Mouse (Mus musculus) liver, embryonic 11.5 days (tissue): ENCODE results near the gene Esyt3. TPM values are rescaled to one million over a fixed set of nuclear protein-coding genes. Genes with fewer than 3 reads are reported as not detected.

Experiments
- ATAC-seq: fragments of 200-750 bp; cut with Nextera tagmentation; replicated peaks from 2 replicates; pipeline ENCODE4 v1.8.0; 2017; ENCODE audit warnings: moderate number of reproducible peaks, mild to moderate bottlenecking, moderate TSS enrichment, moderate library complexity; ENCODE audit not compliant: low FRiP score
- DNase-seq: peaks from one replicate; pipeline ENCODE4 v3.0.0-alpha.2; 2017; ENCODE audit warnings: low spot score
- H3K27ac ChIP-seq: fragments of 300-500 bp; sonication (generic); 2 replicates; pipeline ENCODE4 v1.5.1; 2014; ENCODE audit warnings: mild to moderate bottlenecking, low read depth, low read length, control low read depth
- H3K27me3 ChIP-seq: fragments of 300-500 bp; sonication (generic); replicated peaks from 2 replicates; pipeline ENCODE4 v1.6.1; 2014; ENCODE audit warnings: low read length, mixed read lengths; ENCODE audit not compliant: control insufficient read depth, insufficient read depth
- H3K36me3 ChIP-seq: fragments of 300-500 bp; sonication (generic); 2 replicates; pipeline ENCODE4 v1.6.1; 2014; ENCODE audit warnings: mild to moderate bottlenecking, low read length, moderate library complexity, mixed read lengths; ENCODE audit not compliant: control insufficient read depth, insufficient read depth
- H3K4me1 ChIP-seq: fragments of 300-500 bp; sonication (generic); replicated peaks from 2 replicates; pipeline ENCODE4 v1.6.1; 2014; ENCODE audit warnings: low read length, mixed read lengths; ENCODE audit not compliant: control insufficient read depth, insufficient read depth
- H3K4me2 ChIP-seq: fragments of 300-500 bp; sonication (generic); 2 replicates; pipeline ENCODE4 v1.6.1; 2014; ENCODE audit warnings: mild to moderate bottlenecking, control low read depth, moderate library complexity
- H3K4me3 ChIP-seq: fragments of 300-500 bp; sonication (generic); 2 replicates; pipeline ENCODE4 v1.5.1; 2014; ENCODE audit warnings: low read depth, low read length, control low read depth
- H3K9ac ChIP-seq: fragments of 300-500 bp; sonication (generic); 2 replicates; pipeline ENCODE4 v1.6.1; 2014; ENCODE audit warnings: low read depth, low read length, control low read depth
- H3K9me3 ChIP-seq: fragments of 300-500 bp; sonication (generic); 2 replicates; pipeline ENCODE4 v1.6.1; 2016; ENCODE audit warnings: low read length, inconsistent platforms, mixed read lengths; ENCODE audit not compliant: control insufficient read depth
- WGBS: fragments of 180-500 bp; shearing (Covaris S2); extraction: QIAGEN DNeasy Blood & Tissue Kit; methylation state at CpG from one replicate; pipeline ENCODE4 v1.1.7; 2014; 5-methylcytosine and 5-hydroxymethylcytosine counted together
- polyA plus RNA-seq: library from polyadenylated mRNA; unstranded; fragments of >200 nt; fragmentation: Nextera tagmentation; extraction: Ambion mirVana; gene quantifications from 2 replicates; pipeline ENCODE4 v1.2.1, GENCODE M21; 2014

Esyt3 gene
- polyA plus RNA-seq, 1 experiment from 2014 or later, result 0.10 TPM

DNA sequence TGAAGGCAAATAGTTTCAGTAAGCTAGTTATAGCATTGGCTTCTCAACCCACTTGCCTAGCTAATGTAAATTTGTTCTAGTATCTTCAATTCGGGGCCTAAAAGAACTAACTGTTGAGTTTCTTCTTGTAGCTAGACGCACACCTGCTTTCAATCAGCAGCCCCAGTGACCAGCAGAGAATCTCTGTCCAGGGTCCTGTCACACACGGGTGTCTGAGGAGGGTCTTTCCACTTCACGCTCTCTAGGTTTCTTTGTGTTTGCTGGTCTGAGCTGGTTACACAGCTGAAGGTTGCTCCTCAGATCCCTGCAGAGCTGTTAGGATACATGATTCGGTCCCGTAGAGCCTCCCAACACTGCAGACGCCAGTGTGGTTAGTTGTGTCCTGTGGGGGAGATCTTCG is 4.7 kb upstream of the Esyt3 start:
- H3K4me3 ChIP-seq, result no peak overlapping the region
- H3K4me2 ChIP-seq, result no peak overlapping the region
- H3K27ac ChIP-seq, result no peak overlapping the region
- H3K9ac ChIP-seq, result no peak overlapping the region
- DNase-seq, result no peak
- H3K9me3 ChIP-seq, result no peaks in the 10 kb centered on the region
- ATAC-seq, result no peak
- H3K36me3 ChIP-seq, result no peaks in the 10 kb centered on the region
- peaks cover 24% of the 10 kb centered on the region for H3K27me3 ChIP-seq
- H3K4me1 ChIP-seq, result peaks cover 2% of the 10 kb centered on the region
- WGBS, result 54% methylated on average over 8 of the region's 8 CpGs

DNA sequence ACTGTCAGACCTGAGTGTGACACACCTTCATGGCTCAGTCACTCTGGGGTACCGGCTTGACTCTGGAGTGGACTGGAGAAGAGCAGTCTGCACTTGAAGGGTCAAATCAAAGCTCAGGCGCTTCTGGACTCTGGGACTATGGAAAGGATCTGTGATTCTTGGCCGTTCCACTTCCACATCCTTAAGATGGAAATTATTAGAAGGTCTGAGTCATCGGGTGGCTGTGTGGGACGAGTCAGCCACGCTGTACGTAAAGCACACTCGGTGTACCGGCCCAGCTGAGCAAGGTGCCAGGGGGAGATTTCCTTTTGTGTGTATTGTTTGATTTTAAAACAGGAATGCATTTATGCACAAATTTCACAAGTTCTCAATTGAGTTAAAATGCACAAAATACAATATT is 3.6 kb upstream of the Esyt3 start:
- Histone ChIP-seq H3K27me3 (peaks cover 36% of the 10 kb centered on the region), H3K9ac (no peak overlapping the region), H3K9me3 (no peaks in the 10 kb centered on the region), H3K36me3 (no peaks in the 10 kb centered on the region), H3K4me1 (peaks cover 7% of the 10 kb centered on the region), H3K4me2 (no peak overlapping the region), H3K27ac (no peak overlapping the region), H3K4me3 (no peak overlapping the region)
- DNase-seq (no peak), ATAC-seq (no peak)
- 83% methylated on average over 9 of the region's 9 CpGs for WGBS

DNA sequence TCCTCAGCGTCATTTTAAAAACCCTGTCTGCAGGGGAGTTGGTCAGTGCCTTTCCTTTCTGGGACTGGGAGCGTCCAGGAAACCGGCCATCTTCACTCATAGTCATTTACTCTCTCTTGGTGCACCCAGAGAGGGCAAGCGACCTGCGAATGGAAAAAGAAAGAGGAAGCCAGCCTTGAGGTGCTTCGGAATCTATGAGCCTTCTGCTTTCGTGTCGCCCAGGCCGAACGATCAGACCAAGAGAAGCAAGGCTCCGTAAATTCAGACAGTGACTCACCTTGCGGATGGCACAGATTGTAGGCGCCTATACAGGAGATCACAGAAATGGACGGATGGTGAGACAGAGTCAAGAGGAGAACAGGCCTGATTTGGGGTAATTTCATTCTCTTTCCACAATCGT is 655 bp upstream of the Esyt3 start:
- DNase-seq, result no peak
- Histone ChIP-seq H3K4me3 (no peak overlapping the region), H3K27ac (no peak overlapping the region), H3K27me3 (peaks cover 57% of the 10 kb centered on the region), H3K4me1 (peaks cover 7% of the 10 kb centered on the region), H3K9ac (no peak overlapping the region), H3K36me3 (no peaks in the 10 kb centered on the region), H3K4me2 (no peak overlapping the region), H3K9me3 (no peaks in the 10 kb centered on the region)
- 83% methylated on average over 15 of the region's 15 CpGs for WGBS
- ATAC-seq, result no peak

DNA sequence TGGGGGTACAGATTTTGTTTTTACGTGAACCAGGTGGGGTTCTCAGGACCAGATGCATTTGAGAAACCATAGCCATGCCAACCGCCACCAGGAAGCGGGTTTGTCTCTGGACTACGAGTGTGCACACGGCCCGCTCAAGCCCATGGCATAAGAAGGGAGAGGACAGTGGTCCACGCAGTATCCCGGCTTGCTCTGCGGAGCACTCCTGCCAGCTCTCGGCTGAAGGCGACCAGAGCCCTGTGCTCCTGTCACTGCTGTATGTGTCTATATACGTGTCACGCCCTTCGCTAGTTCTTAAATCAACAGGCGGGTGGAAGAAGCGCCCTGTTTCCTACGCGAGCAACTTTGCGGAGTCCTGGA is 816 bp downstream of the Esyt3 start:
- peak overlapping the region; percentile 64 for H3K4me2 ChIP-seq
- no peak for ATAC-seq
- peaks cover 57% of the 10 kb centered on the region for H3K27me3 ChIP-seq

DNA sequence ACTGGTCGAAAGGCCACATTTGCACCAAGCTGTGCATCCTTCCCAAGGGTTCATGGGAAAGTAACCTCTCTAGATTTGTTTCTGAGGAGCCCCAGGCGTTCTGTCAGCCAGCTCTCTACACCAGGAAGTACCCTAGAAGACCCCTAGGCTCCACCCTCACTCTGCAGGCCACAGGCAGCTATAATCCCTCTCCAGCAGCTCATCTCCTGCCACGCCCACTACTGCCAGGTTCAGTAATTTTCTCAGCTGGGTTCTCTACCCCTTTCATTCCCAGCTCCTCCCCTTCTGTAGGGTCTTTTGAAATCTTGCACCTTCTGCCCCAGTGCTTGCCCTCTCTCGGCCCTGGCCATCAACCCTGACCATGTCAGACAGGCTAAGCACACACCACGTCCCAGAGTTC is 2.4 kb downstream of the Esyt3 start:
- 44% methylated on average over 5 of the region's 5 CpGs for WGBS
- Histone ChIP-seq H3K9ac (no peak overlapping the region), H3K4me1 (peaks cover 7% of the 10 kb centered on the region), H3K27me3 (peaks cover 57% of the 10 kb centered on the region), H3K4me2 (no peak overlapping the region), H3K27ac (no peak overlapping the region), H3K4me3 (no peak overlapping the region), H3K9me3 (no peaks in the 10 kb centered on the region), H3K36me3 (no peaks in the 10 kb centered on the region)
- no peak for ATAC-seq
- no peak for DNase-seq

More for the DNA sequence above, 816 bp downstream of the Esyt3 start:
- WGBS, result 7% methylated on average over 19 of the region's 19 CpGs
- H3K4me3 ChIP-seq, result peak overlapping the region; percentile 44
- H3K27ac ChIP-seq, result no peak overlapping the region
- no peak for DNase-seq
- no peak overlapping the region for H3K9ac ChIP-seq
- no peaks in the 10 kb centered on the region for H3K36me3 ChIP-seq
- no peaks in the 10 kb centered on the region for H3K9me3 ChIP-seq
- peaks cover 7% of the 10 kb centered on the region for H3K4me1 ChIP-seq

DNA sequence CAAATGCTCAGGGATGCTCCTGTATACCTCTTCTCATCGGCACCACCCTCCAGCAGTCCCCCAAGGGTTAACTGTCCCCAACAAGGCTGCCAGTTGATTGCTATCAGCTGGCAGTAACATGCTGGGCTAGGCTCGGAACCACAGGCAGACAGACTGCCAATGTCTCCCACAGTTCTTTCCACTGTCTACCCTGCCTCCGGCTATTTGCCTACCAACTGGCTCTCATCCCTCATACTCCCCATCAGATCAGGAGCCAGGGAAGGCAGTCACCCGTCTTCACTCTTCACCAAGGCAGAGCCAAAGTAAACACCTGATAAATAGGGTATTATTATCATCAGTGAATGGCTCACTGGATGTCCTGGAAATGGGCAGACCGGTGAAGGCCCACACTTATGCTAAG is 3.6 kb downstream of the Esyt3 start:
- H3K27me3 ChIP-seq, result peaks cover 50% of the 10 kb centered on the region

DNA sequence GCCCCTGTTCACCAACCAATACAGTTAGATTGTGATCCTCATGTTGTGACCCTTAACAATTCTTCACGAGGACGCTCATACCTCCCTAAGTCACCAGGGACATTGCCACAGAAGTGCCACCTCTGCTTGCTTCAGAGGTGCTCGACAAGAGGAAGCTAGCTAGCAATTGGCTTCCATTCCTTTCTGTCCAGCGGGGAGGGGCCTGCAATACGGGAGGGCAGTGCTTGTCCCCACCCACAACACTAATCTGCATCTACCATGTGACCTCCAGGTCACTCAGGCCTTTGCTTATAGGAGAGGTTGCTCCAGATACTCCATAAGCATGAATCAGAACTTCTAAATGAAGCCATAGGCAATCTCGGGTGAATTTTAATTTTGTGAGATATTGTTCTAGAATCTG is 5.0 kb downstream of the Esyt3 start:
- ATAC-seq, result no peak
- no peak overlapping the region for H3K4me2 ChIP-seq
- peaks cover 7% of the 10 kb centered on the region for H3K4me1 ChIP-seq
- H3K27ac ChIP-seq, result no peak overlapping the region
- no peak overlapping the region for H3K4me3 ChIP-seq
- H3K9me3 ChIP-seq, result no peaks in the 10 kb centered on the region
- H3K27me3 ChIP-seq, result peaks cover 36% of the 10 kb centered on the region
- DNase-seq, result no peak
- H3K9ac ChIP-seq, result no peak overlapping the region
- WGBS, result 51% methylated on average over 6 of the region's 6 CpGs
- H3K36me3 ChIP-seq, result no peaks in the 10 kb centered on the region

More for the DNA sequence above, 3.6 kb downstream of the Esyt3 start:
- peaks cover 7% of the 10 kb centered on the region for H3K4me1 ChIP-seq
- H3K9me3 ChIP-seq, result no peaks in the 10 kb centered on the region
- no peaks in the 10 kb centered on the region for H3K36me3 ChIP-seq
- no peak for DNase-seq
- H3K27ac ChIP-seq, result no peak overlapping the region
- no peak overlapping the region for H3K9ac ChIP-seq
- no peak overlapping the region for H3K4me3 ChIP-seq
- no peak overlapping the region for H3K4me2 ChIP-seq
- 68% methylated on average over 5 of the region's 5 CpGs for WGBS
- ATAC-seq, result no peak

DNA sequence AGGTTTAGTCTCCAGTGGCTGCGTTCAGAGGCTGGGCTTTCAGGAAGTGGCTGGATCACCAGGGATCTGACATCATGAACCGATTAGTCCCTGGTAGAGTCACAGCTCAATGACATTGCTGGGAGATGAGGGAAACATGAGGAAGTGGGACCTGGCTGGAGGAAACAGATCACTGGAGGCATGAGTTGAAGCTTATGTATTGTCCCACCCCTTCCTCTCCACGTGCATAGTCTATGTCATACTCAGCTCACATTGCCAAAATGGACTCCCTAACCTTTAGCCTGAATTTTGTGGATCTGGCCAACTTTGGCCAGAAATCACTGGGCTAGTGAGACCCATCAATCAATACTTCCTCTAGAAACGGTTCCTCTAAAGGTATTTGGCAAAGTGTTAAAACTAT is 5.4 kb downstream of the Esyt3 start:
- no peak overlapping the region for H3K9ac ChIP-seq
- no peaks in the 10 kb centered on the region for H3K9me3 ChIP-seq
- H3K27ac ChIP-seq, result no peak overlapping the region
- H3K27me3 ChIP-seq, result peaks cover 32% of the 10 kb centered on the region
- 44% methylated on average over 4 of the region's 4 CpGs for WGBS
- no peak for DNase-seq
- H3K4me2 ChIP-seq, result no peak overlapping the region
- no peak for ATAC-seq
- H3K4me3 ChIP-seq, result no peak overlapping the region
- no peaks in the 10 kb centered on the region for H3K36me3 ChIP-seq
- peaks cover 4% of the 10 kb centered on the region; the same call in 1 of the 2 replicates for H3K4me1 ChIP-seq

DNA sequence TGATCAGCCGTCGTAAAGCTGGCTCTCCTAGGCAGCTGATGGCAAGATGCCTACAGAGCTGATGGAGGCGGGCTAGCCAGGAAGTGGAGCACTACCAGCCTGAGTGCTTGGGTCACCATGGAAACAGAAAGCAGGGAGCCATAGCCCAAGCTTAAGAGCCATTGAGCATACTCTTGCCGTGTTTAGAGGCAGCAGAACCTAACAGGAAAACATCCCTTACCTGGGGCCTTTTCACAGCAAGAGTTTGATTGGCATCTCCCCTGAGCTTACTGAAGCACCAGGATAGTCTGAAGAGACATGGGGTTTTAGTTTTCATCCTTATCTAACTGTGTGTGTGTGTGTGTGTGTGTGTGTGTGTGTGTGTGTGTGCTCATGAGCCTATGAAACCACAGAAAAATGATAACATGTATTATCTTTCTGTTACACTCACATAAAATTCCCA is 13.0 kb downstream of the Esyt3 start:
- no peak overlapping the region for H3K27ac ChIP-seq
- H3K9ac ChIP-seq, result no peak overlapping the region
- H3K4me3 ChIP-seq, result no peak overlapping the region
- no peaks in the 10 kb centered on the region for H3K9me3 ChIP-seq
- H3K36me3 ChIP-seq, result no peaks in the 10 kb centered on the region
- ATAC-seq, result no peak; the same call in 1 of the 2 replicates
- no peaks in the 10 kb centered on the region for H3K4me1 ChIP-seq
- 53% methylated on average over 4 of the region's 4 CpGs for WGBS
- DNase-seq, result no peak
- no peaks in the 10 kb centered on the region for H3K27me3 ChIP-seq
- no peak overlapping the region for H3K4me2 ChIP-seq
